Mouse (Mus musculus): ENCODE measurements around the gene Lrrk1.

- TF ChIP-seq POLR2A (IDR thresholded peaks at IDR 0.05; ENCODE audit: low read depth, low read length): no peak
- TF ChIP-seq USF2 (conservative IDR thresholded peaks at IDR 0.05; ENCODE audit: low read depth, low read length): no peak
- no peak for TF ChIP-seq CTCF (conservative IDR thresholded peaks at IDR 0.05 in 1 of 2, IDR thresholded peaks at IDR 0.05 in 1 of 2; ENCODE audit: low read depth in 2 of 2, low read length in 2 of 2)
- TF ChIP-seq UBTF (IDR thresholded peaks at IDR 0.05; ENCODE audit: low read depth, low read length): no peak
- no peak for TF ChIP-seq ZC3H11A (IDR thresholded peaks at IDR 0.05; ENCODE audit: low read depth, low read length)
- TF ChIP-seq CHD1 (IDR thresholded peaks at IDR 0.05; ENCODE audit: low read depth, low read length): no peak
- no peak for TF ChIP-seq E2F4 (IDR thresholded peaks at IDR 0.05; ENCODE audit: insufficient replicate concordance, low read depth, low read length)
- no peak for TF ChIP-seq ZMIZ1 (IDR thresholded peaks at IDR 0.05; ENCODE audit: low read depth, low read length)
Measured at GRCm38 (mm10) chr7:66282984-66283612, 105.1 kb downstream of the Lrrk1 start.

Data from CH12.LX (cell line).